Mouse (Mus musculus) gastrocnemius, adult 2 months (tissue): Measurements from ENCODE around the gene Gsc2. TPM values are rescaled to one million over a fixed set of nuclear protein-coding genes. Genes with fewer than 3 reads are reported as not detected.
A peak's percentile ranks its signal among the peaks of the same experiment; 100 is the strongest.

Experiments used
- DNase-seq: peaks from one replicate; pipeline ENCODE4 v3.0.0; 2022
- H3K27ac ChIP-seq: fragments of 200-600 bp; 2 replicates; pipeline ENCODE4 v1.8.1; 2022; ENCODE audit warnings: mild to moderate bottlenecking
- H3K4me3 ChIP-seq: fragments of 200-600 bp; 2 replicates; pipeline ENCODE4 v1.8.1; 2022; ENCODE audit warnings: mild to moderate bottlenecking, moderate library complexity
- CTCF ChIP-seq: fragments of 200-600 bp; IDR thresholded peaks from 2 replicates; pipeline ENCODE4 v1.8.1; 2022; ENCODE audit warnings: antibody characterized with exemption, mild to moderate bottlenecking, moderate library complexity
- intact Hi-C: fragments of 180-260 bp; cut with DNase I; formaldehyde crosslinking; loops from one replicate; pipeline ENCODE4 v1.15.1; 2025
- total RNA-seq, 2 experiments: library from RNA; stranded (reverse); gene quantifications; 2 replicates each; pipeline ENCODE4 v1.2.3; 2021

Gene Gsc2
- total RNA-seq, 2 experiments from 2014 or later: not detected

DNA sequence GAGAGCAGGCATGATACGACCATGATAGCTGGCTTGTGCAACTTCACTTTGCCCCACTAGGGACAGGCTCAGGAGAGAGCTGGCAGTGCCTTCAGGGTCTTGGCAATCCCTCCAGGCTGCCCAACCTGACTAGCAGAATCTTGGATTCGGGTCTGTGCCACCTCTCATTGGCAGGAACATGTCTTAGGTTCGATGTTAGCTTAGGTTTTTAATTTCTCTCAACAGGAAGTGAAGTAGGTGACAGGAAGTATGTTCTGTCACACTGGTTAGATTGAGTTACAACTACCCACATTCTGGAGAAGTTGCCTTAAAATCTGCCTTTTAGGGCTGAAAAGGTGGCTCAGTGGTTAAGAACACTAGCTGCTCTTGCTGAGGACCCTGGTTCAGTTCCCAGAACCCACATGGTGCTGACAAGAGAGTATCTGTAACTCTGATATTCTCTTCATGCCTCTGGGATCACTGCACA is 19.6 kb upstream of the Gsc2 start:
- Histone ChIP-seq H3K4me3 (no peak overlapping the region), H3K27ac (no peak overlapping the region)
- TF ChIP-seq CTCF: no peak
- peak; percentile 39 for DNase-seq
- intact Hi-C loops: no loop called here

DNA sequence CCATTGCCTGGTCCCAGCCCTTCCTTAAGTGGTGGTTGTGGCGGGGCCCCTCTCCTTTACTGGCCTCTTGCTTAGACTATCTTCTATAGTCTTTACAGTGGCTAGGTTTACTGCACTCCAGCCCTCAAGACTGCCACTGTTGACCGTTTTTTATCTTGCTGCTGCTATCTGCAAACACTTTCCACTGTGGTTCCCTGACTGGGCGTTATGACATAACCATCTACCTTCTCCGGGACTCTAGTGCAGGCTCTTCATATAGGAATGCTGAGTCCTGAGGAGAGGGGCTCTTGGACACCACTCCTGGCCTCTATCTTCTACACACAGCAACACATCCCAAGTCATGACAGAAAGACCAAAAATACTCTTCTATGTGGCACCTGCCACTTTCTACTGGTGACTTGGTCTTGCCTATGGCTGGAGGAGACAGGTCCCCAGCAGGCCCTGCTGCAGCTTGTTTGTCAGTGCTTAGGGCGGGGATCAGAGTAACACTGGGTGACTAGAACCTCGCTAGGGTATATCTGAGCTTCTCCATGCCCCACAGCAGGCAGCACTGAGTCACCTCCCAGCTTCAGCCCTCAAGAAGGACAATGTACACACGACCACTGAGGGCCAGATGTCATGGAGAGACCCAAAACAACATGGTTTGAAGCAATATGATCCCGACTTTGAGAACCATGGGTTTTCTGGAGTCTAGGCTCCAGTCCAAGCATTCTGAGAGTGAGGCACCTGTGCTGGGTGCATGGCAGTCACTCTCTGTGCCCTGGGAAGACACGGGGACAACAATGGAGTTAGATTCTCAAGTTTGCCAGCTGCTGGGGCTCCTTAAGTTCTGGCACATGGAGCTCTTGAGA is 19.0 kb upstream of the Gsc2 start:
- Histone ChIP-seq H3K27ac (no peak overlapping the region), H3K4me3 (no peak overlapping the region)
- no peak for DNase-seq
- TF ChIP-seq CTCF: no peak
- intact Hi-C loops: no loop called here

DNA sequence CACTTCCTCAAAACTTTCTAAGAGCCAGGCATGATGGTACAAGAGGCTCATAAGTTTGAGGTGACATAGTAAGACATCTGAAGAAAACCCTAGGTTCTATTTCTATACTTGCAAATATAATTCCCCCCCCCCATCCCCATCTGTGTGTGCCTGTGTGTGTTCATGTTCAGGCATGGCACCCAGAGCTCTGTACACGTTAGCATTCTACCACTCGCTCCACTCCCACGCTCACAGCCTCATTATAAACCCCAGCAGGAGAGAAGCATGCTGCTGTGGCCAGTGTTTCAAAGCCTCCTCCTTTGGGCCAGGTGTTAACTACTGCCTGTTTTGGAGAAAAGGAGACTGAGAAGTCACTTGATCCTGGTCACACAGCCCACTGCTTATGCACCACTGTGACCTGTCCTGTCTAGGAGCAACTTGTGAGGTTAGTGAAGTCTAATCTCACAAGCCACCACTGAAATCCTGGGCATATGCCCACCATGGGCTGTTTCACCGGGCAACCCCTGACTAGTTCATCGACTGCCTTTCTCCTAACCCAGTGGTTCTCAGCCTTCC is 17.1 kb upstream of the Gsc2 start:
- no peak for DNase-seq
- no peak for TF ChIP-seq CTCF
- intact Hi-C loops: no loop called here

DNA sequence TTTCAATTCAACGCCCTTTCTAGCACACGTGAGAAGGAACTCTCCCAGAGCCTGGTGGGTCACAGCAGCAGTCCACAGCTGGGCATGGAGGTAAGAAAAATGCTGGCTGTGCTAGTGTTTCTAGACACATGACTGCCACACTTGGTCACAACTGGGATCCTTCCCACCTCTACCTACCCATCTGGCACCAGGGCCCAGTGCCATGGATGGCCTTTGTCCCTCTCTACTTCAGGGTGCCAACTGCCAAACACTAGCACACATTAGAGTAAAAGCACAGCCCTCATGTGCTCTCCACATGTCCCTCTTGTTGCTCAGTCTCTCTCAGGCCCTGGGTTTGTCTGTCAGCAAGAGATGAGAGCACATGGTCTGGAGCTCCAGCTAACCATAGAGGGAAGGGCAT is 14.8 kb upstream of the Gsc2 start:
- no peak for TF ChIP-seq CTCF
- no peak overlapping the region for H3K4me3 ChIP-seq
- H3K27ac ChIP-seq: no peak overlapping the region
- intact Hi-C loops: no loop called here
- DNase-seq: no peak

More for the DNA sequence above, 17.1 kb upstream of the Gsc2 start:
- no peak overlapping the region for H3K4me3 ChIP-seq
- no peak overlapping the region for H3K27ac ChIP-seq

DNA sequence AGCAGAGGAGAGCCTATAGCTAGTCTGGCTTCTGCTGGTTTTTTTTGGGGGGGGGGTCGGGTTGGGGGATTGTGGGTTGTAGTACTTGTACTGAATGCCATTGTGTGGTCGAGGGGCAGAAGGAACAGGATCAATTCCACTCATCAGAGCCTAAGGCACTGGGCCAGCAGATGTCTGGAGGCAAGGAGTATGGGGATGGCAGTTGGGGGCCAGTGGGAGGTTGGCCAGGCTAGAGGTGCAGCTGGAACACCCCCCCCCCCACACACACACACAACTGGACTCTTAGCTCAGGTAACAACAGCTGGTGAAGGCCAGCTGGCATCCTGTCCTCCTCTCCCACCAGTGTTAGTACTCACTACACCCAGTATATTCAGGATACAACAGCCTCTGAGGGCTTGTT is 14.4 kb upstream of the Gsc2 start:
- no peak for DNase-seq
- intact Hi-C loops: no loop called here
- Histone ChIP-seq H3K27ac (no peak overlapping the region), H3K4me3 (no peak overlapping the region)
- no peak for TF ChIP-seq CTCF

DNA sequence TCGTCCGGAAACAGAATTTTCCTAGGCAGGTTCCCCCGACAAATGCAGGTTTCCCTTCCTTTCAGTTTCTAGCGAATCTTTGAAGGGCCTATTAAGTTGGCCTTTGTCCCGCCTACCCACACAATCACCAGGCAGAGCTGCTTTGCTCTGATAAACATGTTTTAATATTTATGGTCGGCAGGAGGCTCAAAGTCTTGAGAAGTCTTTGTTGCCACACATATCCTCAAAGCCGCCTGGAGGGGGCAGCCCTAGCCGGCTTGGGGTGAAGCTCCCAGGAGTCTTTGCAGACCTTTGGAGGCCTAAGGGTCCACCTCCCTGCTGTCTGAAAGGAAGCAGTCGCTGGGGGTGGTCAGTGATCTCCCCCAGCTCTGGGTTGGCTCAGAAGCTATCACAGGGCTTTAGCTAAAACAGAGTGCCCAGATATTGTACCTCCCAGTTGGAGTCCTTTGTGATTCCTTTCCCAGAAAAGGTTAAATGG is 13.8 kb upstream of the Gsc2 start:
- intact Hi-C loops: no loop called here
- Histone ChIP-seq H3K4me3 (peak overlapping the region; percentile 97), H3K27ac (peak overlapping the region; percentile 82)
- TF ChIP-seq CTCF: peak; percentile 66
- peak; percentile 70 for DNase-seq

DNA sequence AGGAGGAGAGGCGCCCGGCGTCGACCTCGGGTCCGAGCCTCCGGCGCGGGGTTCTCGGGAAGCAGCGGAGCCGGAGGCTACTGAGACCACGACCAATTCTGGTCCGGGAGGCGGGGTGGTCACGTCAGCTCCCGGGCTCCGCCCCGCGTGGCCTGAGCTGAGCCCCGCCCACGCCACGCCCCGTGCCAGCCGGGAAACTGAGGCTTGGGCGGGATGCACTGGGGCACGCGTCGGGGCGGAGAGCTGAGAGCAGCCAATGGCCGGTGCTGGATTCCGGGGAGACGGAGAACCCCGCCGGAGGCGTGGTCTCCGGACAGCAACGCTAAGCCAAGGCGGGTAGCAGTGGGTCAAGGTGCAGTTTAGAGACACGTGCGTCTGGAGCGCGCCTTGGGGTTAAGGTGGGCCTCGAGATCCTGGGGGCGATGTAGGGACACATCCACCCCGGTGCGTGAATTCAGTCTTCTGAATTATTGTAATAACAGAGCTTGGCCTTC is 13.3 kb upstream of the Gsc2 start, which contains the start of gene Slc25a1:
Gene Slc25a1 (minus strand): TSS at position 133 of the 494 bp plus-strand sequence.
- Histone ChIP-seq H3K4me3 (peak within 1 kb of the TSS; percentile 97), H3K27ac (peak within 1 kb of the TSS; percentile 82)
- DNase-seq: peak; percentile 79
- intact Hi-C loops: no loop called here
- TF ChIP-seq CTCF: no peak

DNA sequence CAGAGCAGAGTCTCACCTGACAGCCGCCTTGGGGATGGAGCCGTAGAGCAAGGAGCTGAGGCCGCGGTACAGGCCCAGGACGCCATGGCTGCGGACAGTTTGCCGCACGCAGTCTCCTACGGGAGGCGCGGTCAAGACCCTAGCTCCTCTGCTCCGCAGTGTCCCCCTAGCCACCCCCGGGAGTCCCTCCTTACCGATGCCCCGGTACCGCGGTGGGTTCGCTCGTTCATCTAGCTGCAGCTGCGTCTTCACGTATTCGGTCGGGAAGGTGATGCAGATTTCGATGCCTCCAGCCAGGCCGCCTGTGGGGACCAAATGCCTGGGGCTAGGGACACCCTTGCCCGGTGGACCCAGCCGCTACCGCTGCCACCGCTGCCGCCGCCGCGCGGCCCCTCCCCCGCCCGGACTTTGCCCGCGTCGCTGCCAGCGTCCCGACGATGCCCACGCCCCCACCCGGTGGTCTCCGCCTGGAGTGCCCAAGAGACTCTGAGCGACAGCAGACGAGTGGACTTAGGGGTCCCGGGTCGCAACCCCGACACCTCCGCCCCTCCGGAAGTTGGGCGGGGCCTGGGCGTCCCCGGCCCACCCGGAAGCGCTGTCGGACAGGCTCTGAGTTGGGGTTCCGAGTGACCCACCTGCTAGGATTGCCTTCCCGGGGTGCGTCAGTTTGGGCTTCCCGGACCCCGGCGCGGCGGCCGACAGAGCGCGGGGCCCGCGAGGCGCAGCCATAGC is 12.7 kb upstream of the Gsc2 start:
- Histone ChIP-seq H3K4me3 (peak overlapping the region; percentile 97), H3K27ac (peak overlapping the region; percentile 82)
- peak; percentile 54 for DNase-seq
- intact Hi-C loops: no loop called here
- TF ChIP-seq CTCF: no peak

DNA sequence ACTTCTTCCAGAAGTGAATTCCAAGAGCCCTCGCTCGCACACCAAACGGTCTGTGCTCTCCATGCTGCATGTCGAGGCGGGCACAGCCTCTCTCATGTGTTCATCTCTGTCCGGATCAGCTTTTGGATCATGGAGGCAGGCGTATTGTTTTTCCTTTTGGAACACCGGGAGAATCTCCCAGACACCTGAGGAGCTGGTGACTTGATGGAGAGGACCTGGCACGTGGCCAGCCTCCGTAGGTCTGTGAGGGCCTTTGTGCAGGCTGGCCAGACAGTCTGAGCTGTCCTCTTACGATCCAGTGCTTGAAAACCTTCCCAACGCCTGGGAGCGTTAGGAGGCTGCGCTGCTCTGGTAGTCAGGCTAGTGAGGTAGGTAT is 7.3 kb upstream of the Gsc2 start:
- intact Hi-C loops: no loop called here
- DNase-seq: peak; percentile 57
- H3K4me3 ChIP-seq: peak overlapping the region; percentile 82
- no peak for TF ChIP-seq CTCF
- H3K27ac ChIP-seq: peak overlapping the region; percentile 95

DNA sequence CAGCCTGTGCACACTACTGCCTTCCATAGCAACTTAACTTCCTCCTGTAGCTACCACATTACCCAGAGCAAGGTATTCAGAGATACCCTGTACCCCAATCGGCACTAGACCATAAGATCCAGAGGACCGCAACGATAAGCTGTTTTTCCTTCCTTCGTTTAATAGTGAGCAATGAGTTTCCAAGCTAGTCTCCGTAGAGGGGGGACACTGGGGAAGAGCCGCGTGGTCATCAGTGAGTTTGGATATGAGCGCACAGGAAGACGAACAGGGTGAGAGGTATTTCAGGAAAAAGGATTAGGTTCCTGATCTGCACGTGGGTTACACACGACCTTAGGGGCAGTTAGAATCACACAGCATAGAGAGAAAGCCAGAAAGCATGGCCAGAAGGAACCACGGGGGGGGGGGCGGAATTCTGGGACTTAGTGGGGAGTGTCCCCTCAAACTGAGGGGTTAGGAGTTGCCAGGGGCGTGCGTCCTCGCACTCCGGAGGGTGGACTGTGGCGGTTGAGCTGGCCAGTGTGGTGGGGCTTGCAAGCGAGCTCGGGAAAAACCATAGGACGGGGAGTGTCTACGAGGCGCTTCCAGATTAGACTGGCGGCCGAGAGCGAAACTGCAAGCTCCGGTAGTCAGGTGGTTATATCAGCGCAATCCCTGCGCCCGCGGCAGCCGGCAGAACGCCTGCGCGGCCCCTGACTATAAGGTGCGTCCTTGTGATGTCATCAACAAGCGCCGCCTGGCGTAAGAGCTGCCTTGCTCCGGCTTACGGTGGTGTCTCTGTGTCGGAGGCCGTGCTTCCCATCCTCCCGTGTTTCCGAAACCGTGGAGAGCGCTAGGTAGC is 6.7 kb upstream of the Gsc2 start:
- Histone ChIP-seq H3K27ac (peak overlapping the region; percentile 95), H3K4me3 (peak overlapping the region; percentile 82)
- peak; percentile 96 for DNase-seq
- peak; percentile 69 for TF ChIP-seq CTCF
- intact Hi-C loops: no loop called here

DNA sequence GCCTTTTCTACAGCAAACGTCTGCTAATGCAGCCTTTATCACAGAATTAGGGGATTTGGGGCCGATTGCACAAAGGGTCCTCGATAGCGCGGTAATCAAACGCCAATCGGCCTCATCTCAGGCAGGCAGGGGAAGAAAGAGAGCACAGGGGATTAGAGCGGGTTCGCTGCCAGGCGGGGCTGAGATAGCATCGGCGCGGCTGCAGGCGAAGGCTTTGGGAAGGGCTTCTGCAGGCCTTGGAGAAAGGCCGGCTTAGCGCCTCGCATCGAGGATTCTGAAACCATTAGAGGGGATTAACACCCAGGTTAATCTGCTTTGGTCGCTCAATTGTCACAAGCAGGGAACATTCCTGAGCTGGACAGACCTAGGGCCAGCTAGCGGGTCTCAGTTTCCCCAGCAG is 5.7 kb upstream of the Gsc2 start:
- Histone ChIP-seq H3K4me3 (peak overlapping the region; percentile 82; the same call in 1 of the 2 replicates), H3K27ac (no peak overlapping the region)
- intact Hi-C loops: no loop called here
- TF ChIP-seq CTCF: no peak
- DNase-seq: no peak
